Mouse (Mus musculus): ENCODE results near the gene Ankzf1. TPM values are rescaled to one million over a fixed set of nuclear protein-coding genes. Genes with fewer than 3 reads are reported as not detected.

Ankzf1 gene
- polyA plus RNA-seq, 1 experiment from 2014 or later = 22.8 TPM

DNA sequence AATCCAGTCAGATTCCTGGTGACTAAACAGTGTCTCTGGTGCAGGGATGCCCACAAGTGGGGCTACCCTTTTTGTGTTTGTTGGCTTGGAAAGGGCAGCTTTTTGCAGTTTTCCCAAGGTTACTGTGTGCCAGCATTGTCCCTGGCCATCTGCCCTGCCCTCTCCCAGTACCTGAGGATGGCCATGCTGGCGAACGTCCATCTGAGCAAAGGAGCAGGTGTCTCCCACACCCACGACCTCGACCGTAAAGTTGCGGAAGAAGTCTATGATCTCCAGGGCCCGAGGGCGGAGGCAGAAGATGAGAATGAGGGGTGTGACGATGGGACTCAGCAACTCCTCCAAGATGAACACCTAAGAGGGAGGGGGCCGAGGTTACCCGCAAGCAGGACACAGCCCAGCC, 6.5 kb upstream of the Ankzf1 start:
- Histone ChIP-seq H3K4me3 (ENCODE audit: low read length) (no peak overlapping the region), H3K27ac (ENCODE audit: low read length) (no peak overlapping the region), H3K9me3 (replicated peaks; ENCODE audit: control insufficient read depth, low read length) (no peaks in the 10 kb centered on the region), H3K4me1 (ENCODE audit: control insufficient read depth, insufficient read depth, low read length) (no peaks in the 10 kb centered on the region), H3K4me2 (ENCODE audit: low read depth, low read length) (no peak overlapping the region), H3K27me3 (ENCODE audit: control insufficient read depth, insufficient read depth, low read length) (no peaks in the 10 kb centered on the region), H3K9ac (ENCODE audit: low read length) (no peak overlapping the region), H3K36me3 (ENCODE audit: control insufficient read depth, insufficient read depth) (peaks cover 54% of the 10 kb centered on the region)
- WGBS = 90% methylated on average over 11 of the region's 11 CpGs
- ATAC-seq (replicated peaks; ENCODE audit: extremely low read depth, insufficient read depth, low FRiP score) = no peak

DNA sequence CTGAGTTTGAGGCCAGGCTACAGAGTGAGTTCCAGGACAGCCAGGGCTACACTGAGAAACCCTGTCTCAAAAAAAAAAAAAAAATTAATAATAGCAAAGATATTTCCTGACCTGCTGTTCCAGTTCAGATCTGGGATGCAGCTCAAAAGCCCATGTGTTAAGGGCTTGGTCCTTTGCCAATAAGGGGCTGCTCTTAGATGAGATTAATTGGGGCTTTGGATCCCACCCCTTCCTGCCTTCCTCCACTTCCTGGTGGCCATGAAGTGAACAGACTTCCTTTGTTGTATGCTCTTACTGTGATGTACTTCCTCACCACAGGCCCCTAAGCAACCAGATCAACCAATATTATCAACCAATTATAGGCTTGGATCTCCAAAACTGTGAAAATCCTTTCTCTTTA, 4.8 kb upstream of the Ankzf1 start:
- peaks cover 48% of the 10 kb centered on the region for H3K36me3 ChIP-seq (ENCODE audit: control insufficient read depth, insufficient read depth)

DNA sequence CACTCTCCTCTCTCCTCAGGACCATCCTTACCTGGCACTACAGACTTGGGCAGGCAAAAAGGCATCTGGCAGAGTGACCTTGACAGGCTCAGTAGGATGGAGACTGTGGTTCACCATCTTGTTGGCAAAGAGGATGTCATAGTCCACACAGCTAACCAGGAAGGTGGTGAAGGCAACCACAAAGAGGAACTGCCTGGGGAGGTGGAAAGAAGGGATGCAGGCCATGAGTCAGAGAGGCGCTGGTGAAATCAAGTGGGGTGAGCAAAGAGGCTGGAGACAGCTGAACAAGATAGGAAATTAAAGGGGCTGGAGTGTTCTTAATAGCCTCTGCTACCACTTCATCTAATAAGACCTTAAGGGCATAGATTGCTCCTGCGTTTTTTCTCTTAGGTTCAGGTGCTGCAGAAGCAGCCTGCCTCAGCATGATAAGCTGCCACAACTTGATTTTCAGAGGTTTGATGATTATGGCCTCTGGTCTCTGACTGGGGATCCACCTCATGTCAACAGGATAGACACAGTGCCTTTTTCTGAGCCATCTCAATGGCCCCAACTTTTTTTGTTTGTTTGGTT, 4.0 kb upstream of the Ankzf1 start:
- H3K36me3 ChIP-seq (ENCODE audit: control insufficient read depth, insufficient read depth) = peaks cover 40% of the 10 kb centered on the region
- ATAC-seq (replicated peaks; ENCODE audit: extremely low read depth, insufficient read depth, low FRiP score) = no peak
- WGBS = 83% methylated on average over 2 of the region's 2 CpGs

More for the DNA sequence above, 4.8 kb upstream of the Ankzf1 start:
- Histone ChIP-seq H3K4me3 (ENCODE audit: low read length) (no peak overlapping the region), H3K27ac (ENCODE audit: low read length) (no peak overlapping the region), H3K27me3 (ENCODE audit: control insufficient read depth, insufficient read depth, low read length) (no peaks in the 10 kb centered on the region), H3K4me2 (ENCODE audit: low read depth, low read length) (no peak overlapping the region), H3K4me1 (ENCODE audit: control insufficient read depth, insufficient read depth, low read length) (peaks cover 7% of the 10 kb centered on the region), H3K9ac (ENCODE audit: low read length) (no peak overlapping the region), H3K9me3 (replicated peaks; ENCODE audit: control insufficient read depth, low read length) (no peaks in the 10 kb centered on the region)
- ATAC-seq (replicated peaks; ENCODE audit: extremely low read depth, insufficient read depth, low FRiP score) = no peak

DNA sequence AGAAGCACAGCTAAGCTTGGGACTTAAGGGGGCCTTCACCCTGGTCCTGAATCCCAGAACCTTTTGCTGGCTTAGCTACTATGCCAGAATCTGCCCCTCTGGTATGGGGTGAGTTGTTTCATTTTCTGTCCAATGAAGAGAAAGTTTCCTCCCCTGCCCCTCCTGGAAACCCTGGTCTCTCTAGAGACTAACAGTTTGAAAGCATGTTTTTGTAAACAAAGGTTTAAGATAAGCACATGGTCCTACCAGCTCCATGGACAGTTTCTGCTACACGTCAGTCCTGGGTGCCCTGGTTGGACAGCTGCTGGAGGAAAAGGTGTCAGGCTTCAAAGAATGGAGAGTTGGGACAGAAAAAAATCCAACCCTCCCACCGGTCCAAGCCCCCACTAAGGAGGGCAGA, 1.4 kb upstream of the Ankzf1 start:
- ATAC-seq (replicated peaks; ENCODE audit: extremely low read depth, insufficient read depth, low FRiP score) = no peak
- no peaks in the 10 kb centered on the region for H3K27me3 ChIP-seq (ENCODE audit: control insufficient read depth, insufficient read depth, low read length)
- H3K4me3 ChIP-seq (ENCODE audit: low read length) = no peak overlapping the region
- H3K4me1 ChIP-seq (ENCODE audit: control insufficient read depth, insufficient read depth, low read length) = peaks cover 16% of the 10 kb centered on the region
- peak overlapping the region; percentile 95 for H3K9ac ChIP-seq (ENCODE audit: low read length)
- H3K36me3 ChIP-seq (ENCODE audit: control insufficient read depth, insufficient read depth) = peaks cover 28% of the 10 kb centered on the region
- no peaks in the 10 kb centered on the region for H3K9me3 ChIP-seq (replicated peaks; ENCODE audit: control insufficient read depth, low read length)
- H3K4me2 ChIP-seq (ENCODE audit: low read depth, low read length) = peak overlapping the region; percentile 95; the same call in 1 of the 2 replicates
- H3K27ac ChIP-seq (ENCODE audit: low read length) = no peak overlapping the region
- WGBS = 45% methylated on average over 2 of the region's 2 CpGs

More for the DNA sequence above, 4.0 kb upstream of the Ankzf1 start:
- no peak overlapping the region for H3K4me2 ChIP-seq (ENCODE audit: low read depth, low read length)
- no peaks in the 10 kb centered on the region for H3K9me3 ChIP-seq (replicated peaks; ENCODE audit: control insufficient read depth, low read length)
- H3K4me1 ChIP-seq (ENCODE audit: control insufficient read depth, insufficient read depth, low read length) = peaks cover 9% of the 10 kb centered on the region
- H3K4me3 ChIP-seq (ENCODE audit: low read length) = no peak overlapping the region
- no peaks in the 10 kb centered on the region for H3K27me3 ChIP-seq (ENCODE audit: control insufficient read depth, insufficient read depth, low read length)
- H3K9ac ChIP-seq (ENCODE audit: low read length) = no peak overlapping the region
- H3K27ac ChIP-seq (ENCODE audit: low read length) = no peak overlapping the region

DNA sequence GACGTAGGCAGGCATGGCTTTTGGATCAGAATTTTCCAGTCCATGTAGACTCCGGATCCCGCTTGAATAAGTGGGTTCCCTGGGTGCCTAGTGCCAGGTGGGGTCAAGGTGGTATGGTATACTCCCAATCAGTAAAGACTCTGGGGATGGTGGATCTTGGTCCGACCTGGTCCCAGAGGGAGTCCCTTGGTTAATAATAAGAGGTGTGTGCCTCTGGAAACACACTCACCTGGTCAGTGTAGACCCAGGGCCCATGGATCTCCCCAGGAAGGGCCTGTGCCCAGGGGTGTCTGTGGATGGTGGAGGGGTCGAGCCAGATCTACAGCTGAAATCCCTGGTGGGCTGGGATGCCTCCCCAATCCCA, 711 bp upstream of the Ankzf1 start:
- 41% methylated on average over 5 of the region's 5 CpGs for WGBS
- Histone ChIP-seq H3K9ac (ENCODE audit: low read length) (peak overlapping the region; percentile 95), H3K27ac (ENCODE audit: low read length) (peak overlapping the region; percentile 96), H3K27me3 (ENCODE audit: control insufficient read depth, insufficient read depth, low read length) (no peaks in the 10 kb centered on the region), H3K36me3 (ENCODE audit: control insufficient read depth, insufficient read depth) (peaks cover 28% of the 10 kb centered on the region), H3K4me2 (ENCODE audit: low read depth, low read length) (peak overlapping the region; percentile 95), H3K9me3 (replicated peaks; ENCODE audit: control insufficient read depth, low read length) (no peaks in the 10 kb centered on the region), H3K4me3 (ENCODE audit: low read length) (peak overlapping the region; percentile 96), H3K4me1 (ENCODE audit: control insufficient read depth, insufficient read depth, low read length) (peaks cover 16% of the 10 kb centered on the region)
- no peak for ATAC-seq (replicated peaks; ENCODE audit: extremely low read depth, insufficient read depth, low FRiP score)

DNA sequence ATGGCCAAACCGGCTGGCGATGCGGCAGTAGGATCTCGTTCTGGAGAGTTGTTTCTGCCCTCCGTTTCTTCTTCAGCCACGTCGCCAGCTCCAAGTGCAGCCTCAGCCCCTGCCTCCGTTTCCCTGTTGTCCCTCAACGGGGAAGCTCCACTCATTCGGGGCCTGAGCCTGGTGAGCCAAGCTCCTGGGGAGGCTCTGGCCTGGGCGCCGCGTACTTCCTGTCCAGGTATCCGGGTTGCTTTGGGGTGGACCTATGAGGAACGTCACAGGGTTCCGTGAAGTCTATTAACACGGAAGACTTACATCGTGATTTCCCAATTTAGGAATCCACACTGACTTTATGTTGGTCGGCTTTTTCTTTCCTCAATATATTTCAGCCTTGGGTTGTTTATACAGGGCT, 501 bp downstream of the Ankzf1 start:
- Histone ChIP-seq H3K4me2 (ENCODE audit: low read depth, low read length) (peak overlapping the region; percentile 76), H3K9ac (ENCODE audit: low read length) (peak overlapping the region; percentile 95), H3K36me3 (ENCODE audit: control insufficient read depth, insufficient read depth) (peaks cover 24% of the 10 kb centered on the region), H3K9me3 (replicated peaks; ENCODE audit: control insufficient read depth, low read length) (no peaks in the 10 kb centered on the region), H3K4me3 (ENCODE audit: low read length) (peak overlapping the region; percentile 96), H3K4me1 (ENCODE audit: control insufficient read depth, insufficient read depth, low read length) (peaks cover 16% of the 10 kb centered on the region), H3K27me3 (ENCODE audit: control insufficient read depth, insufficient read depth, low read length) (no peaks in the 10 kb centered on the region), H3K27ac (ENCODE audit: low read length) (peak overlapping the region; percentile 96)
- WGBS = under 1% methylated on average over 19 of the region's 19 CpGs
- ATAC-seq (replicated peaks; ENCODE audit: extremely low read depth, insufficient read depth, low FRiP score) = peak; percentile 42

DNA sequence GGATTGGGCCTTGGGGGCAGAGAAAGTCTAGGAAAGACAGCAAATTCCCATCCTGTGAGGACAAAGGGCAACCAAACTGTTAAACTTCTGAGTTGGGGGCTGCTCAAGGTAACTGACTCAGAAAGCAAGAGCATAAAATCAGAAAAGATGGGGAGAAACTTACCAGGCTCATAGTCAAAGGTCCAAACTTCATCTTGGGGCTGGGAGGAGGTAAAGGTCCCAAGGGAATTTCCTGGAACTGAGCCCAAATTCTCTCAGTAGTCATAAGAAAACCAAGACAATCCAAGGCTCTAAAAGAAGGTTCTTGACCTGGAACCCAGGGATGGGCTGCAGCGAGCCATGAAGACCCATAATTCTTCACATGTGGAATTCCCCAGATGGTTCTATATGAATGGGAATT, 9.3 kb downstream of the Ankzf1 start:
- Histone ChIP-seq H3K4me1 (ENCODE audit: control insufficient read depth, insufficient read depth, low read length) (no peaks in the 10 kb centered on the region), H3K27ac (ENCODE audit: low read length) (no peak overlapping the region), H3K9ac (ENCODE audit: low read length) (no peak overlapping the region), H3K36me3 (ENCODE audit: control insufficient read depth, insufficient read depth) (peaks cover 33% of the 10 kb centered on the region), H3K4me3 (ENCODE audit: low read length) (no peak overlapping the region), H3K27me3 (ENCODE audit: control insufficient read depth, insufficient read depth, low read length) (no peaks in the 10 kb centered on the region), H3K4me2 (ENCODE audit: low read depth, low read length) (no peak overlapping the region), H3K9me3 (replicated peaks; ENCODE audit: control insufficient read depth, low read length) (no peaks in the 10 kb centered on the region)
- WGBS = 75% methylated on average over 1 of the region's 1 CpGs
- no peak for ATAC-seq (replicated peaks; ENCODE audit: extremely low read depth, insufficient read depth, low FRiP score)

DNA sequence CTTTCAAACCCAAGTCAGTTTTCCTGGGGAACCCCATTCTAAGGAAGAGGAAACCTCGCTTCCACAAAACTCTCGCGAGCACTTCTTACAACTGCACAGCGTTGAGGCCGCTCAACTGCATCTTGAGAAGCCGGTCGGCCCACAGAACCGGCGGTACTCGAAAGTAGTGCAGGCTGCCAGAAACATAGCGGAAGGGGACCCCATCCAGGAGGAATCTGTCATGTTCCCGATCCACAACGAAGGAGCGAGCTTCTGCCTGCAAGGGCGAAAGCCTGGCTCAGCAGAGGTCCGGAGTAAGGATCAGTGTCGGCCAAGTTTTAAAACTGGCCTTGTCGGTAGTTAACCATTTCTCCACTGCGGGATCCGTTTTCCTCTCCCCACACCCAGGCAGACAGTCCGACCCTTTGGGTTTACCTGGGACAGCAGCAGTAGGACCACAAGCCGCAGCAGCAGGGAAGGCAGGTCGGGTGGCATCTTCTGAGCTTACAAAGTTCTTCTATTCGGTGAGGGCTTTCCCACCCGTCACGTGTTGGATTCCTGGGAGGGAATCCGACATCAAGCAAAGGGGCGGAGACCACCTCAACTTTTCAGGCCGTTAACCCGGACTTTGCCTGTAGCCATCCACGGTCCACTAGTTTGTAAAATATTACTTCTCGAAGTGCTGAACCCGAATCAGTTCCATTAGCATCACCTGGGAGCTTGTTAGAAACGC, 17.2 kb downstream of the Ankzf1 start:
- peaks cover 15% of the 10 kb centered on the region for H3K36me3 ChIP-seq (ENCODE audit: control insufficient read depth, insufficient read depth)
- H3K9ac ChIP-seq (ENCODE audit: low read length) = peak overlapping the region; percentile 71
- peaks cover 2% of the 10 kb centered on the region for H3K27me3 ChIP-seq (ENCODE audit: control insufficient read depth, insufficient read depth, low read length)
- peaks cover 18% of the 10 kb centered on the region for H3K4me1 ChIP-seq (ENCODE audit: control insufficient read depth, insufficient read depth, low read length)
- ATAC-seq (replicated peaks; ENCODE audit: extremely low read depth, insufficient read depth, low FRiP score) = no peak
- 11% methylated on average over 34 of the region's 34 CpGs for WGBS
- H3K4me3 ChIP-seq (ENCODE audit: low read length) = peak overlapping the region; percentile 53
- H3K9me3 ChIP-seq (replicated peaks; ENCODE audit: control insufficient read depth, low read length) = no peaks in the 10 kb centered on the region
- H3K27ac ChIP-seq (ENCODE audit: low read length) = no peak overlapping the region
- H3K4me2 ChIP-seq (ENCODE audit: low read depth, low read length) = peak overlapping the region; percentile 68
